Mouse (Mus musculus): Measurements from ENCODE around the gene Ethe1. TPM values are rescaled to one million over a fixed set of nuclear protein-coding genes. Genes with fewer than 3 reads are reported as not detected.
"Not testable (repeated sequence)": the region's sequence is repeated elsewhere in the genome, so short reads cannot be mapped to it uniquely, and the experiment has no call there.

Ethe1 gene
- polyA plus RNA-seq, 1 experiment = 48.0 TPM

- peaks cover 5% of the 10 kb centered on the region for H3K36me3 ChIP-seq (ENCODE audit: control insufficient read depth, insufficient read depth)
- H3K27me3 ChIP-seq (ENCODE audit: control insufficient read depth, insufficient read depth, insufficient read length) = no peaks in the 10 kb centered on the region
- H3ac ChIP-seq (ENCODE audit: control insufficient read depth, insufficient read length, low read depth) = no peak overlapping the region
- no peak for TF ChIP-seq USF1 (IDR thresholded peaks at IDR 0.05; ENCODE audit: low read depth)
- TF ChIP-seq CEBPB (IDR thresholded peaks at IDR 0.05; ENCODE audit: low read depth) = no peak
- no peaks in the 10 kb centered on the region for H3K79me3 ChIP-seq (ENCODE audit: low read depth)
- no peaks in the 10 kb centered on the region for H3K79me2 ChIP-seq (ENCODE audit: control insufficient read depth, insufficient read depth)
- H3K4me3 ChIP-seq (ENCODE audit: insufficient read depth, poor library complexity, severe bottlenecking) = no peak overlapping the region
These were observed 30.4 kb downstream of the Ethe1 start for GRCm38 (mm10) chr7:24617763-24618162.

GRCm38 (mm10) chr7:24618374-24618773 lies 31.0 kb downstream of the Ethe1 start:
- not testable (repeated sequence) for H3K36me3 ChIP-seq (ENCODE audit: control insufficient read depth, insufficient read depth); H3K79me2 ChIP-seq (ENCODE audit: control insufficient read depth, insufficient read depth); H3K4me3 ChIP-seq (ENCODE audit: insufficient read depth, poor library complexity, severe bottlenecking); H3K27me3 ChIP-seq (ENCODE audit: control insufficient read depth, insufficient read depth, insufficient read length); H3K79me3 ChIP-seq (ENCODE audit: low read depth); H3ac ChIP-seq (ENCODE audit: control insufficient read depth, insufficient read length, low read depth)

- Histone ChIP-seq H3K79me3 (ENCODE audit: low read depth) (no peaks in the 10 kb centered on the region), H3K36me3 (ENCODE audit: control insufficient read depth, insufficient read depth) (peaks cover 5% of the 10 kb centered on the region), H3K4me3 (ENCODE audit: insufficient read depth, poor library complexity, severe bottlenecking) (no peak overlapping the region), H3K79me2 (ENCODE audit: control insufficient read depth, insufficient read depth) (no peaks in the 10 kb centered on the region), H3ac (ENCODE audit: control insufficient read depth, insufficient read length, low read depth) (no peak overlapping the region), H3K27me3 (ENCODE audit: control insufficient read depth, insufficient read depth, insufficient read length) (no peaks in the 10 kb centered on the region)
- TF ChIP-seq MYOG (IDR thresholded peaks at IDR 0.05; ENCODE audit: control insufficient read depth, extremely low read depth, insufficient read length) = no peak
- TF ChIP-seq CEBPB (IDR thresholded peaks at IDR 0.05; ENCODE audit: low read depth) = no peak
- no peak for TF ChIP-seq CTCF (IDR thresholded peaks at IDR 0.05; ENCODE audit: control insufficient read depth, insufficient read depth, insufficient read length)
- TF ChIP-seq MAX (IDR thresholded peaks at IDR 0.05) = no peak
- no peak for TF ChIP-seq FOSL1 (IDR thresholded peaks at IDR 0.05; ENCODE audit: insufficient read depth, low read length, poor library complexity, severe bottlenecking)
- TF ChIP-seq MYOD1 (IDR thresholded peaks at IDR 0.05; ENCODE audit: control insufficient read depth, insufficient read length, low read depth) = no peak
- no peak for TF ChIP-seq USF1 (IDR thresholded peaks at IDR 0.05; ENCODE audit: low read depth)
These were observed 32.5 kb downstream of the Ethe1 start for GRCm38 (mm10) chr7:24619671-24620397.

GRCm38 (mm10) chr7:24621193-24621592 lies 33.9 kb downstream of the Ethe1 start:
- TF ChIP-seq USF1 (IDR thresholded peaks at IDR 0.05; ENCODE audit: low read depth) (no peak), MYOD1 (IDR thresholded peaks at IDR 0.05; ENCODE audit: control insufficient read depth, insufficient read length, low read depth) (no peak), MYOG (IDR thresholded peaks at IDR 0.05; ENCODE audit: control insufficient read depth, extremely low read depth, insufficient read length) (no peak), CEBPB (IDR thresholded peaks at IDR 0.05; ENCODE audit: low read depth) (no peak), MAX (IDR thresholded peaks at IDR 0.05) (no peak), CTCF (IDR thresholded peaks at IDR 0.05; ENCODE audit: control insufficient read depth, insufficient read depth, insufficient read length) (no peak), FOSL1 (IDR thresholded peaks at IDR 0.05; ENCODE audit: insufficient read depth, low read length, poor library complexity, severe bottlenecking) (no peak)
- Histone ChIP-seq H3K79me3 (ENCODE audit: low read depth) (no peaks in the 10 kb centered on the region), H3K27me3 (ENCODE audit: control insufficient read depth, insufficient read depth, insufficient read length) (no peaks in the 10 kb centered on the region), H3K36me3 (ENCODE audit: control insufficient read depth, insufficient read depth) (peaks cover 5% of the 10 kb centered on the region), H3ac (ENCODE audit: control insufficient read depth, insufficient read length, low read depth) (no peak overlapping the region), H3K79me2 (ENCODE audit: control insufficient read depth, insufficient read depth) (no peaks in the 10 kb centered on the region), H3K4me3 (ENCODE audit: insufficient read depth, poor library complexity, severe bottlenecking) (no peak overlapping the region)

GRCm38 (mm10) chr7:24622967-24623366 lies 35.6 kb downstream of the Ethe1 start:
- Histone ChIP-seq H3K36me3 (ENCODE audit: control insufficient read depth, insufficient read depth) (no peaks in the 10 kb centered on the region), H3ac (ENCODE audit: control insufficient read depth, insufficient read length, low read depth) (no peak overlapping the region), H3K79me2 (ENCODE audit: control insufficient read depth, insufficient read depth) (no peaks in the 10 kb centered on the region), H3K79me3 (ENCODE audit: low read depth) (no peaks in the 10 kb centered on the region), H3K27me3 (ENCODE audit: control insufficient read depth, insufficient read depth, insufficient read length) (no peaks in the 10 kb centered on the region), H3K4me3 (ENCODE audit: insufficient read depth, poor library complexity, severe bottlenecking) (no peak overlapping the region)
- no peak for TF ChIP-seq CTCF (IDR thresholded peaks at IDR 0.05; ENCODE audit: control insufficient read depth, insufficient read depth, insufficient read length)
- no peak for TF ChIP-seq MYOD1 (IDR thresholded peaks at IDR 0.05; ENCODE audit: control insufficient read depth, insufficient read length, low read depth)
- TF ChIP-seq MYOG (IDR thresholded peaks at IDR 0.05; ENCODE audit: control insufficient read depth, extremely low read depth, insufficient read length) = no peak
- TF ChIP-seq USF1 (IDR thresholded peaks at IDR 0.05; ENCODE audit: low read depth) = no peak
- TF ChIP-seq MAX (IDR thresholded peaks at IDR 0.05) = no peak
- no peak for TF ChIP-seq CEBPB (IDR thresholded peaks at IDR 0.05; ENCODE audit: low read depth)
- TF ChIP-seq FOSL1 (IDR thresholded peaks at IDR 0.05; ENCODE audit: insufficient read depth, low read length, poor library complexity, severe bottlenecking) = no peak

GRCm38 (mm10) chr7:24628685-24629610 lies 41.6 kb downstream of the Ethe1 start:
- no peaks in the 10 kb centered on the region for H3K27me3 ChIP-seq (ENCODE audit: control insufficient read depth, insufficient read depth, insufficient read length)
- no peaks in the 10 kb centered on the region for H3K36me3 ChIP-seq (ENCODE audit: control insufficient read depth, insufficient read depth)

More at GRCm38 (mm10) chr7:24628685-24629610, 41.6 kb downstream of the Ethe1 start:
- Histone ChIP-seq H3K79me2 (ENCODE audit: control insufficient read depth, insufficient read depth) (no peaks in the 10 kb centered on the region), H3K4me3 (ENCODE audit: insufficient read depth, poor library complexity, severe bottlenecking) (no peak overlapping the region), H3ac (ENCODE audit: control insufficient read depth, insufficient read length, low read depth) (no peak overlapping the region), H3K79me3 (ENCODE audit: low read depth) (no peaks in the 10 kb centered on the region)
- TF ChIP-seq MYOG (IDR thresholded peaks at IDR 0.05; ENCODE audit: control insufficient read depth, extremely low read depth, insufficient read length) (no peak), CEBPB (IDR thresholded peaks at IDR 0.05; ENCODE audit: low read depth) (no peak), MYOD1 (IDR thresholded peaks at IDR 0.05; ENCODE audit: control insufficient read depth, insufficient read length, low read depth) (no peak), FOSL1 (IDR thresholded peaks at IDR 0.05; ENCODE audit: insufficient read depth, low read length, poor library complexity, severe bottlenecking) (no peak), CTCF (IDR thresholded peaks at IDR 0.05; ENCODE audit: control insufficient read depth, insufficient read depth, insufficient read length) (no peak), MAX (IDR thresholded peaks at IDR 0.05) (no peak), USF1 (IDR thresholded peaks at IDR 0.05; ENCODE audit: low read depth) (no peak)

Measured in C2C12 (cell line).